Mouse (Mus musculus): Measurements from ENCODE around the gene Folr1.

DNA sequence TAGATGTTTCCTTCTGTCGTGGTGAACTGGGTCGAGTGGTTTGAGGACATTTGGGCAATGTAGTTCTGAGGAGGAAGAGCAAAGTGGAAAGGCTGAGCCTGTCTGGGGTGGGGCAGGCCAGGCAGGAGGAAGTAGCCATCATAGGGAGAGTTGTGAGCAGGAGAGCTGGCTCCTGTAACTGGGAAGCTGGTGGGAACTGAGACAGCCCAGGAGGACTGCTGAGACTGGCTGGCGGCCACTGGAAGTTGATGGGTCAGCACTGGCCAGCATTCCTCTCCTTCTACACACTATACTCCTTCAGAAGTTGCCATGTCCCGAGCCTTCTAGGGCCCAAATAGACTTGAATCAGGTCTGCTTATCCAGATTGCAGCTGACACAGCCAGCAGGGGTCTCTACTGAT is 37.8 kb upstream of the Folr1 start:
- no peak for TF ChIP-seq FLI1 (IDR thresholded peaks at IDR 0.05; ENCODE audit: low read length)
- no peak for TF ChIP-seq GATA1 (IDR thresholded peaks at IDR 0.05; ENCODE audit: borderline replicate concordance, low read length)
